Mouse (Mus musculus): ENCODE data around the gene Otub1. TPM values are rescaled to one million over a fixed set of nuclear protein-coding genes. Genes with fewer than 3 reads are reported as not detected.

Otub1 gene
- polyA plus RNA-seq, 1 experiment from 2014 or later: 263 TPM

DNA sequence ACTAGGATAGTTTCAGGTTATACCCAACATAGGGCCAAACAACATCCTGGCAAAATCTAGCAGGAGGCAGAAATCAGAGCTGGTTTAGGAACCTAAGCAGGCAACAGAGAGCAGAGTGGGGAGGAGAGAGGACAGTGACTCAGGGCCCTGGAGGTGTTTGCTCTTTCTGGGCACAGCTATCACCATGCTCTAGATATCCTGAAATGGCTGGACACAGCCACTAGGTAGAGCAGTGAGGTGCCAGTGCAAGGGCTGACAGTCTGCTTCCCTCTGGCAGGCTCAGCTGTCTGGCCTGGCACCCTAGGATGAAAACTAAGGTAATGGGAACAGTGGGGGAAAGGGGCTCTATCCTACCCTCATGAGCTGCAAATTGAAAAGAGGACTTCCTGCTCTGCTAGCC, 17.4 kb upstream of the Otub1 start:
- H3K4me3 ChIP-seq: no peak overlapping the region
- H3K9me3 ChIP-seq (replicated peaks): no peaks in the 10 kb centered on the region
- no peak for DNase-seq (ENCODE audit: low spot score)
- H3K4me1 ChIP-seq: peaks cover 2% of the 10 kb centered on the region; the same call in 1 of the 2 replicates
- H3K27ac ChIP-seq: no peak overlapping the region
- peaks cover 43% of the 10 kb centered on the region for H3K36me3 ChIP-seq
- no peaks in the 10 kb centered on the region for H3K27me3 ChIP-seq (ENCODE audit: low read depth, poor library complexity, severe bottlenecking)

DNA sequence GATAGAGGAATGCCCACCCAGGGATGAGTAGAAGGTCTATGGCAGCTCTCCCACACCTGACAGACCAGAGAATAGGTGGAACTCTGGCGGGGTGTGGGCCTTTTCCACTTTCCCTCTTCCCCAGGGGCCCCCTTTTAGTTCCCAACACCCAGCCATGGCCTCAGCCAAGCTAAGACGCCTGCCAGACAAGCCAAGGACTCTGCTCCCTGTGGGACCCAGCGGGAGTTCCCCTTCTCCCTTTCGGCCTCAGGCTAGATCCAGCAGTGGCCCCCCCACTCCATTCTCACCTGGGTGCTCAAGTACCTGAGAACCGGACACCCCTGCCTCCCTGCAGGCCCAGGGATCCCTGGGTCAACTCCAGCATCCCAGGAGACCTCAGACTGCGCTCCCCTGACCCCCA, 16.1 kb upstream of the Otub1 start:
- 91% methylated on average over 6 of the region's 6 CpGs for WGBS
- no peak for DNase-seq (ENCODE audit: low spot score)

GRCm38 (mm10) chr19:7218753-7219152, 12.6 kb upstream of the Otub1 start:
- Histone ChIP-seq H3K4me1 (peaks cover 26% of the 10 kb centered on the region), H3K9me3 (replicated peaks) (no peaks in the 10 kb centered on the region), H3K27ac (no peak overlapping the region), H3K27me3 (ENCODE audit: low read depth, poor library complexity, severe bottlenecking) (no peaks in the 10 kb centered on the region), H3K36me3 (peaks cover 35% of the 10 kb centered on the region), H3K4me3 (no peak overlapping the region)
- WGBS: 95% methylated on average over 5 of the region's 5 CpGs
- DNase-seq (ENCODE audit: low spot score): no peak

More for the DNA sequence above, 16.1 kb upstream of the Otub1 start:
- H3K36me3 ChIP-seq: peaks cover 30% of the 10 kb centered on the region
- H3K9me3 ChIP-seq (replicated peaks): no peaks in the 10 kb centered on the region
- no peak overlapping the region for H3K4me3 ChIP-seq
- no peak overlapping the region for H3K27ac ChIP-seq
- H3K27me3 ChIP-seq (ENCODE audit: low read depth, poor library complexity, severe bottlenecking): no peaks in the 10 kb centered on the region
- H3K4me1 ChIP-seq: peaks cover 9% of the 10 kb centered on the region

DNA sequence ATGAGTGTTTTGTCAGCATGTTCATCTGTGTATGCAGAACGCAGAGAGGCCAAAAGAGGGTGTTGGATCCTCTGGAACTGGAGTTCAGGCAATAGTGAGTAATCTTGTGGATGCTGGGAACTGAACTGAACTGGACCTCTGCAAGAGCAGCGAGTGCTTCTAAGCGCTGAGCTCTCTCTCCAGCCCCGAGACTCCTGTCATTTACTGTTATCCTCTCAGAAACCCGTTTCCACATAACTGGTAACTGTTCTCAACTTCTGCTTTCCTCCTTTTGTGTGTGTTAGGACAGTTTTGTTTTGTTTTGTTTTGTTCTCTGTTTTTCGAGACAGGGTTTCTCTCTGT, 11.8 kb upstream of the Otub1 start:
- Histone ChIP-seq H3K36me3 (peaks cover 44% of the 10 kb centered on the region), H3K9me3 (replicated peaks) (no peaks in the 10 kb centered on the region), H3K4me1 (peaks cover 26% of the 10 kb centered on the region), H3K27me3 (ENCODE audit: low read depth, poor library complexity, severe bottlenecking) (no peaks in the 10 kb centered on the region), H3K4me3 (peak overlapping the region; percentile 93), H3K27ac (peak overlapping the region; percentile 92; the same call in 1 of the 2 replicates)
- DNase-seq (ENCODE audit: low spot score): no peak
- 15% methylated on average over 6 of the region's 6 CpGs for WGBS

DNA sequence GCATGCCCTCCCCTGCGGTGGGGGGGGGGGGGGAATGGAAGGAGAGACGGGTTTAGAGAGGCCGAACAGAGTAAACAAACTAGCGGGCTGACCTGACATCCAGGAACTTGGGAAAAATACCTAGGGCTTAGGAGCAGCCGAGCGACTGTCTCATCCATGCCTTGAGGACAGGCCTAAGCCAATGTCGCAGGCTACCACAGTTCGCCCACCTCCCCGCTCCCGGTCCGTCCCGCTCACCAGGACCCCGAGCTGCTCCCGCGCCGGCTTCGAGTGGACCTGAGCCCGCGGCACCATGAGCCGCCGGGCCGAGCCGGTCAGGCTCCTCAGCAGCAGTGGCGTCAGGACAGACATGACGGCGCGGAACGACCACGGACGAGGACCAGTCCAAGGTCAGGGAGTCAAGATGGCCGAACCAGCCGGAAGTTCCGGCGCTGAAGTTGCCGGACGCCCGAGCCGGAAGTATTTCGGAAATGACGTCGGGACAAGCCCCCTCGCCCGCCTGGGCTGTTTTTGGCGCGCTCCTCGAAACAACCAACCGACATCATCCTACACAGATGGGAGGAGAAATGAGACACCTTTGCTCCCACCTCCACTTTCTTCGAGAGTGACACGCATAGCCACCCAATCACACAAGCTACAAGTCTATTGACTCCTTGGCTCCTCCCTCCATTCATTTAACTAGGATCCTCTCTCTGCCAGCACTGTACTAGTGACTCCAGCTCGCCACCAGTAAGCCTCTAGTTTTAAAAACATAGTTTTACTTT, 11.2 kb upstream of the Otub1 start, which contains the start of gene Cox8a:
Cox8a (minus strand) TSS at position 455 of the 764 bp plus-strand sequence.
- WGBS: under 1% methylated on average over 50 of the region's 50 CpGs
- Histone ChIP-seq H3K9me3 (replicated peaks) (no peaks in the 10 kb centered on the region), H3K27ac (peak within 1 kb of the TSS; percentile 92)

GRCm38 (mm10) chr19:7214484-7214883, 8.4 kb upstream of the Otub1 start:
- Histone ChIP-seq H3K27ac (no peak overlapping the region), H3K36me3 (peaks cover 58% of the 10 kb centered on the region), H3K4me1 (peaks cover 26% of the 10 kb centered on the region), H3K9me3 (replicated peaks) (no peaks in the 10 kb centered on the region), H3K4me3 (no peak overlapping the region), H3K27me3 (ENCODE audit: low read depth, poor library complexity, severe bottlenecking) (no peaks in the 10 kb centered on the region)
- no peak for DNase-seq (ENCODE audit: low spot score)
- 92% methylated on average over 5 of the region's 5 CpGs for WGBS

More for the DNA sequence above, 11.2 kb upstream of the Otub1 start, which contains the start of gene Cox8a:
- H3K4me3 ChIP-seq: peak within 1 kb of the TSS; percentile 93
- H3K27me3 ChIP-seq (ENCODE audit: low read depth, poor library complexity, severe bottlenecking): no peaks in the 10 kb centered on the region
- H3K36me3 ChIP-seq: peaks cover 47% of the 10 kb centered on the region
- peaks cover 26% of the 10 kb centered on the region for H3K4me1 ChIP-seq
- peak; percentile 98 for DNase-seq (ENCODE audit: low spot score)

- WGBS: 94% methylated on average over 3 of the region's 3 CpGs
- Histone ChIP-seq H3K9me3 (replicated peaks) (no peaks in the 10 kb centered on the region), H3K4me1 (peaks cover 20% of the 10 kb centered on the region), H3K4me3 (no peak overlapping the region), H3K27me3 (ENCODE audit: low read depth, poor library complexity, severe bottlenecking) (no peaks in the 10 kb centered on the region), H3K36me3 (peaks cover 58% of the 10 kb centered on the region), H3K27ac (no peak overlapping the region)
- no peak for DNase-seq (ENCODE audit: low spot score)
These were observed 6.9 kb upstream of the Otub1 start for GRCm38 (mm10) chr19:7213010-7213409.

DNA sequence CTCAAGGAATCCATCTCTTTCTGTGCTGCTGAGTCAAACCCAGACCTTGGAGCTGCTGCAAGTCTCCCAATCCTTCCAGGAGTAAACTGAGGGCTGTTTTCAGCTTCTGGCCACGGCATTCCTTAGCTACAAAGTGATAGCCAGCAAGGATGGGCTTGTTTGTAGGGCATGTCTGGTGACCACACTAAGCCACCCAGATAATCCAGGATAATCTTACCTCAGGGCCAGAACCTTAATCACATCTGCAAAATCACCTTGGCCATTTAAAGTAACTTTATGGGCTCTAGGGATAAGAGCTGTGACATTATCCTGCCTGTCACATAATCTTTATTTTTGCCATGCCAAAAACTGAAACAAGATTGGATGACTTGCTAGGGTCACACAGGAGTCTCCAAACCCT, 6.1 kb upstream of the Otub1 start:
- Histone ChIP-seq H3K4me3 (no peak overlapping the region), H3K27ac (no peak overlapping the region), H3K9me3 (replicated peaks) (no peaks in the 10 kb centered on the region), H3K36me3 (peaks cover 58% of the 10 kb centered on the region), H3K4me1 (peaks cover 17% of the 10 kb centered on the region), H3K27me3 (ENCODE audit: low read depth, poor library complexity, severe bottlenecking) (no peaks in the 10 kb centered on the region)
- DNase-seq (ENCODE audit: low spot score): no peak
- 88% methylated on average over 1 of the region's 1 CpGs for WGBS

DNA sequence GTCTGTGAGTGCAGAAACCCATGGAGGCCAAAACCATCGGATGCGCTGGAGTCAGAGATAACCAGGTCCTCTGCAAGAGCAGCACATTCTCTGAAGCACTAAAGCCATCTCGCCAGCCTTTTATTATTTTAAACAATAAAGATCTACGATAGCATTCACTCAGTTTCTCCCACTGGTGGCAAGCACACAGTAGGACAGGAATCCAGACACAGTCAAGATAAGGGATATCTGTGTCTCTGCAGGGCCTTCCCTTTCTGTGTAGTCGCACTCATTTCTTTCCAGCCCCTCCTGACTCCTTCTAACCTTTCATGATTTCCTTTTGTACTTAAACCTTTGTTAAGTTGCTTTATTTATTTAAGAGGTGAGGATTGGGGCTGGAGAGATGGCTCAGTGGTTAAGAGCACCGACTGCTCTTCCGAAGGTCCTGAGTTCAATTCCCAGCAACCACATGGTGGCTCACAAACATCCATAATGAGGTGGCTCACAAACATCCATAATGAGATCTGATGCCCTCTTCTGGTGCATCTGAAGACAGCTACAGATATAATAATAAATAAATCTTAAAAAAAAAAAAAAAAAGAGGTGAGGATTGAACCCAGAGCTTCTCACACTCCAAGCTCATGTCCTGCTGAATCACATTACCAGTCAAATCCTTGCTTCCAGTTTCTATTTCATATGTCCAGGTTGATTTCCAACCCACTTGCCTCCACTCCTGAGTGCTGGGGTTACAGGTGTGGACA, 4.0 kb upstream of the Otub1 start:
- peaks cover 14% of the 10 kb centered on the region for H3K4me1 ChIP-seq
- H3K27ac ChIP-seq: no peak overlapping the region
- 94% methylated on average over 7 of the region's 7 CpGs for WGBS

GRCm38 (mm10) chr19:7205326-7205725, 790 bp downstream of the Otub1 start:
- no peak for DNase-seq (ENCODE audit: low spot score)
- H3K27me3 ChIP-seq (ENCODE audit: low read depth, poor library complexity, severe bottlenecking): no peaks in the 10 kb centered on the region
- 40% methylated on average over 7 of the region's 7 CpGs for WGBS
- H3K36me3 ChIP-seq: peaks cover 44% of the 10 kb centered on the region
- H3K4me1 ChIP-seq: peaks cover 34% of the 10 kb centered on the region
- H3K9me3 ChIP-seq (replicated peaks): no peaks in the 10 kb centered on the region
- H3K4me3 ChIP-seq: peak overlapping the region; percentile 90
- peak overlapping the region; percentile 98 for H3K27ac ChIP-seq

More for the DNA sequence above, 4.0 kb upstream of the Otub1 start:
- DNase-seq (ENCODE audit: low spot score): no peak
- no peaks in the 10 kb centered on the region for H3K9me3 ChIP-seq (replicated peaks)
- H3K4me3 ChIP-seq: no peak overlapping the region
- no peaks in the 10 kb centered on the region for H3K27me3 ChIP-seq (ENCODE audit: low read depth, poor library complexity, severe bottlenecking)
- H3K36me3 ChIP-seq: peaks cover 43% of the 10 kb centered on the region

DNA sequence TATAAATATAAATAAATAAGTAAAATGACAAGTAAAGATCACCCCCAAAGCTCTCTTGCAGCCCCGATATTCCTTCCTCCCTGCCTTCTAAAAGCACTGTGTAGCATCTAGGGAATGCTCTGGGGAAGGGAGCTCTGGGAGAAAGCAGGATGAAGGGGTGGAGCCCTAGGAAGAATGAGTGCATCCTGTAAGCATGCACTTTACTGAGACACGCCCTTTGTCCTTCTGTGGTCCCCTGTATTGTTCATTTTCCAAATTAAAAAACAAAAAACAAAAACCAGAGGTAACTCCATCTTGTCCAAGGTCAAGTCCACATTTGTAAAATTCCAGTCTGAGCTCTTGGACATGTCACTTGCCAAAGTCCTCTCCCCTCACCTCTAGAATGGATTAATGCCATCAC, 1.2 kb downstream of the Otub1 start:
- H3K27ac ChIP-seq: no peak overlapping the region
- H3K9me3 ChIP-seq (replicated peaks): no peaks in the 10 kb centered on the region
- peak overlapping the region; percentile 90 for H3K4me3 ChIP-seq
- no peak for DNase-seq (ENCODE audit: low spot score)
- 77% methylated on average over 2 of the region's 2 CpGs for WGBS
- H3K4me1 ChIP-seq: peaks cover 34% of the 10 kb centered on the region
- peaks cover 46% of the 10 kb centered on the region for H3K36me3 ChIP-seq
- no peaks in the 10 kb centered on the region for H3K27me3 ChIP-seq (ENCODE audit: low read depth, poor library complexity, severe bottlenecking)

DNA sequence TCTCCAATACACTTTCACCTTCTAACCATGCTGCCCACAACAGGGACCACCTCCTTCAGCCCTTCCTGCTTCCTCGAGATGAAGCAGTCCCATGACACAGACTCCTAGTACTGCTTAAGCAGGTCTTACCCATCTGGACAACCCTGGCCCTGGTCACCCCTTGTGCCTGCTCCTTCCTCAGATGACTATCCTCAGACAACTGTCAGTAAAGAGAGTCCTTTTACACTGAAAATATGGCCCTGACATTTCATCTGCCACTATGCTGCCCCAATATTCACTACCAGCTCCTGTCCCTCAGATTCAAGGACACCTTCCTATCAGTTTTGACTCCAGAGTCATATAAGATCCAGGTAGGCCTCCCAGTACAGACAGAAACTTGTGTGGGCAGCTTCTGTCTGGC, 5.7 kb downstream of the Otub1 start:
- no peak for DNase-seq (ENCODE audit: low spot score)
- no peak overlapping the region for H3K4me3 ChIP-seq
- no peak overlapping the region for H3K27ac ChIP-seq
- H3K9me3 ChIP-seq (replicated peaks): no peaks in the 10 kb centered on the region
- H3K36me3 ChIP-seq: peaks cover 75% of the 10 kb centered on the region
- 74% methylated on average over 1 of the region's 1 CpGs for WGBS
- H3K27me3 ChIP-seq (ENCODE audit: low read depth, poor library complexity, severe bottlenecking): no peaks in the 10 kb centered on the region
- H3K4me1 ChIP-seq: peaks cover 55% of the 10 kb centered on the region

DNA sequence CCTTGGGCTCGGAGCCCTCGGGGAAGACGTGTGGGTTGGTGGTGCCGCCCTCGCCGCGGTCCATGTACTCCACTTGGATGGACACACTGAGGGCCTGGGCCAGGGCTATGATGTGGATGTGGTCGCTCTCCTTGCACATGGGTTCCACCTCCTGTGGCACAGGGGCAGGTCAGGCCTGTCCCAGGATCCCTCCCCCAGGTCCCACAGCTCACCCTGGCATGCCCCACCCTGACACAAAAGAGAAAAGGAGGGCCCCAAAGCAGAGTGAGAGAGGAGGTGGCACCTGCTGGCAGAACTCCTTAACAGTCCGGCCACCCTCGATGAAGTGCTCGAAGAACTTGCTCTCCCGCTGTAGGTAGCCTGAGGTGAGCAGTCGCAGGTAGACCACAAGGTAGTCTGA, 7.0 kb downstream of the Otub1 start:
- Histone ChIP-seq H3K4me1 (peaks cover 46% of the 10 kb centered on the region), H3K9me3 (replicated peaks) (no peaks in the 10 kb centered on the region), H3K36me3 (peaks cover 71% of the 10 kb centered on the region), H3K4me3 (no peak overlapping the region), H3K27me3 (ENCODE audit: low read depth, poor library complexity, severe bottlenecking) (peaks cover 7% of the 10 kb centered on the region; the same call in 1 of the 2 replicates), H3K27ac (no peak overlapping the region)
- 97% methylated on average over 13 of the region's 13 CpGs for WGBS
- DNase-seq (ENCODE audit: low spot score): no peak
